9 mouse cellular contexts compared by ENCODE assay signal in the genomic region with DNA sequence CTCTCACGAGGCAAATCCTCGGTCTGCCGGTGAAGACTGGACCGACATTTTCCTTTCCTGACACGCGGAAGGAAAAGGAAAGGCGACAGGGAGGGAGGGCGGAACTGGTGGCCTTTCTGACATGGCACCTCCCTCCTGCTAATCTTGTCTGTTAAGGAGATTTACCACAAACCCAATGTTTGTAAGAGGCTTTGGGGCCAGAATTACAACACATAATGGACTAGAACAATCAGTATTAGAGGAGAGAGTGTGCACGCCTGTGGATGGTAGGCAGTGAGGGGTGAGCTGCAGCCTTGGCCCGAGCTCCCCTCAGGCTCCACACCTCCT. TPM values are rescaled to one million over a fixed set of nuclear protein-coding genes. Genes with fewer than 3 reads are reported as not detected.
DNase-seq lines count a peak whose midpoint lies in the region; ATAC-seq lines count a peak whose summit lies in the region.
"Had no signal": no experiment of that assay in that cellular context is flagged by ENCODE, and none has a peak within 500 bp of the region (broad histone marks: within the 10 kb centered on the region; RNA-seq: fewer than 3 reads in every experiment).

No protein-coding gene starts in this region.

- H3K4me3 ChIP-seq in heart, embryonic 14.5 days (ENCODE audit: control insufficient read depth in 1 of 2, insufficient read depth in 1 of 2, low read depth in 1 of 2, low read length in 2 of 2), result peak overlapping the region; percentile 50 to 52
- H3K4me3 ChIP-seq in embryonic facial prominence, embryonic 10.5 days, result peak overlapping the region; percentile 71
- H3K4me3 ChIP-seq in intestine, embryonic 14.5 days (ENCODE audit: low read depth, low read length), result peak overlapping the region; percentile 46
- H3K4me3 ChIP-seq in midbrain, embryonic 16.5 days (ENCODE audit: low read depth, low read length), result peak overlapping the region; percentile 84

- intact Hi-C loops in heart, postnatal 36 days (cut with DNase I), result no loop called here

- no peak for DNase-seq in heart, postnatal 36 days
- DNase-seq in embryonic facial prominence, embryonic 10.5 days (ENCODE audit: low spot score), result no peak
- DNase-seq in intestine, embryonic 14.5 days (ENCODE audit: low spot score), result no peak
- DNase-seq in cerebellum, postnatal 14 days, result no peak
- DNase-seq in urinary bladder, adult 2 months (ENCODE audit: low spot score), result no peak
- DNase-seq in urinary bladder, postnatal 4 days (ENCODE audit: low spot score in 2 of 2), result no peak

- H3K9me3 ChIP-seq in heart, embryonic 14.5 days (ENCODE audit: control insufficient read depth, low read length), result no peaks in the 10 kb centered on the region
- no peaks in the 10 kb centered on the region for H3K9me3 ChIP-seq in embryonic facial prominence, embryonic 10.5 days
- H3K9me3 ChIP-seq in intestine, embryonic 14.5 days (ENCODE audit: control insufficient read depth, low read length), result no peaks in the 10 kb centered on the region
- H3K9me3 ChIP-seq in midbrain, embryonic 16.5 days (replicated peaks; ENCODE audit: control insufficient read depth, low read length, poor library complexity, severe bottlenecking), result no peaks in the 10 kb centered on the region

- peak overlapping the region; percentile 97 for H3K4me2 ChIP-seq in heart, embryonic 14.5 days (ENCODE audit: low read length)
- H3K4me2 ChIP-seq in intestine, embryonic 14.5 days (ENCODE audit: low read length), result peak overlapping the region; percentile 98
- H3K4me2 ChIP-seq in midbrain, embryonic 16.5 days (ENCODE audit: low read length), result peak overlapping the region; percentile 77

- peaks cover 6 to 8% of the 10 kb centered on the region in 2 experiments; a peak in 3 of 4 replicates for H3K4me1 ChIP-seq in heart, embryonic 14.5 days (ENCODE audit: control insufficient read depth in 2 of 2, insufficient read depth in 2 of 2, low read length in 2 of 2)
- H3K4me1 ChIP-seq in embryonic facial prominence, embryonic 10.5 days, result peaks cover 13% of the 10 kb centered on the region
- peaks cover 5% of the 10 kb centered on the region; the same call in 1 of the 2 replicates for H3K4me1 ChIP-seq in intestine, embryonic 14.5 days (replicated peaks; ENCODE audit: control insufficient read depth, insufficient read depth, low read length)
- peaks cover 22% of the 10 kb centered on the region for H3K4me1 ChIP-seq in midbrain, embryonic 16.5 days (ENCODE audit: control insufficient read depth, insufficient read depth, low read length)

- H3K27ac ChIP-seq in heart, embryonic 14.5 days (replicated peaks in 1 of 2; ENCODE audit: control insufficient read depth in 1 of 2, insufficient read depth in 1 of 2, low read depth in 2 of 2, low read length in 2 of 2), result no peak overlapping the region
- no peak overlapping the region for H3K27ac ChIP-seq in embryonic facial prominence, embryonic 10.5 days (replicated peaks)
- no peak overlapping the region for H3K27ac ChIP-seq in intestine, embryonic 14.5 days (ENCODE audit: low read depth)
- peak overlapping the region; percentile 96 for H3K27ac ChIP-seq in midbrain, embryonic 16.5 days (ENCODE audit: low read length)

- H3K36me3 ChIP-seq in heart, embryonic 14.5 days (ENCODE audit: control insufficient read depth, insufficient read depth, low read length), result no peaks in the 10 kb centered on the region
- H3K36me3 ChIP-seq in embryonic facial prominence, embryonic 10.5 days (replicated peaks), result no peaks in the 10 kb centered on the region
- no peaks in the 10 kb centered on the region for H3K36me3 ChIP-seq in intestine, embryonic 14.5 days (ENCODE audit: control insufficient read depth, insufficient read depth, low read length)
- no peaks in the 10 kb centered on the region for H3K36me3 ChIP-seq in midbrain, embryonic 16.5 days (ENCODE audit: control insufficient read depth, insufficient read depth, low read length)

- peaks cover 9% of the 10 kb centered on the region for H3K27me3 ChIP-seq in heart, embryonic 14.5 days (ENCODE audit: control insufficient read depth, insufficient read depth, low read length)
- H3K27me3 ChIP-seq in embryonic facial prominence, embryonic 10.5 days (replicated peaks; ENCODE audit: low read depth, poor library complexity, severe bottlenecking), result peaks cover 30% of the 10 kb centered on the region
- H3K27me3 ChIP-seq in intestine, embryonic 14.5 days (replicated peaks; ENCODE audit: control insufficient read depth, insufficient read depth, low read length), result peaks cover 13% of the 10 kb centered on the region; the same call in 1 of the 2 replicates
- no peaks in the 10 kb centered on the region for H3K27me3 ChIP-seq in midbrain, embryonic 16.5 days (ENCODE audit: control insufficient read depth, insufficient read depth, low read depth, low read length)

- no peak for ATAC-seq in heart, embryonic 14.5 days (ENCODE audit: insufficient number of reproducible peaks, insufficient read depth, low FRiP score, low read depth)
- ATAC-seq in intestine, embryonic 14.5 days (replicated peaks; ENCODE audit: low FRiP score, low TSS enrichment, low read depth), result no peak
- ATAC-seq in midbrain, embryonic 16.5 days, result peak; percentile 18; the same call in 1 of the 2 replicates

- H3K9ac ChIP-seq in heart, embryonic 14.5 days (ENCODE audit: low read length), result no peak overlapping the region
- H3K9ac ChIP-seq in intestine, embryonic 14.5 days (ENCODE audit: low read length), result no peak overlapping the region
- peak overlapping the region; percentile 94 for H3K9ac ChIP-seq in midbrain, embryonic 16.5 days (ENCODE audit: low read depth, low read length)

- WGBS in heart, embryonic 14.5 days, result 6% methylated on average over 10 of the region's 10 CpGs
- WGBS in embryonic facial prominence, embryonic 10.5 days, result 5% methylated on average over 10 of the region's 10 CpGs
- 4% methylated on average over 10 of the region's 10 CpGs for WGBS in intestine, embryonic 14.5 days
- WGBS in midbrain, embryonic 16.5 days, result 2% methylated on average over 10 of the region's 10 CpGs

RNA-seq across cellular contexts. Expression of gene Ptprn2, which starts 0.8 kb away (rescaled TPM):
- 0.20 TPM in 1 of 2 replicates, not detected in the other for polyA plus RNA-seq in heart, embryonic 14.5 days (2014; fragmentation: Nextera tagmentation; extraction: Ambion mirVana)
- under 1 TPM in 1 of 2 experiments, not detected in 1; 0.25 TPM for total RNA-seq in heart, postnatal 36 days (2021)
- 1.4 and 2.3 TPM in 2 replicates for polyA plus RNA-seq in embryonic facial prominence, embryonic 10.5 days (2016; fragmentation: Nextera tagmentation; extraction: Ambion mirVana)
- polyA plus RNA-seq in intestine, embryonic 14.5 days (2014; fragmentation: Nextera tagmentation; extraction: Ambion mirVana), result 1.0 and 2.0 TPM in 2 replicates
- 15.6 and 17.6 TPM in 2 replicates for polyA plus RNA-seq in midbrain, embryonic 16.5 days (2015; fragmentation: Nextera tagmentation; extraction: Ambion mirVana)
- polyA plus RNA-seq in urinary bladder, adult 2 months (2012; rRNA removed), result 0.21 and 0.22 TPM in 2 replicates
- total RNA-seq: MEL had no signal
